Mouse (Mus musculus): ENCODE measurements around the gene Rorb.

Gene Rorb

GRCm38 (mm10) chr19:18888491-18889116, 222.4 kb downstream of the Rorb start:
- DNase-seq (ENCODE audit: low spot score) = peak; percentile 24

- no peak for DNase-seq (ENCODE audit: low spot score)
Measured at GRCm38 (mm10) chr19:18887646-18888407, 223.2 kb downstream of the Rorb start.

GRCm38 (mm10) chr19:18881162-18881561, 229.8 kb downstream of the Rorb start:
- DNase-seq (ENCODE audit: low spot score) = no peak

All from left cerebral cortex, adult 11 months (tissue).